Mouse (Mus musculus): ENCODE results near the gene Magi2.

- no peak for TF ChIP-seq POLR2A (IDR thresholded peaks at IDR 0.05; ENCODE audit: insufficient read length, low read depth)
- no peak for TF ChIP-seq CEBPB (IDR thresholded peaks at IDR 0.05; ENCODE audit: insufficient read depth, poor library complexity, severe bottlenecking)
- TF ChIP-seq MAX (IDR thresholded peaks at IDR 0.05; ENCODE audit: low read depth): no peak
- no peak for TF ChIP-seq MYOG (IDR thresholded peaks at IDR 0.05; ENCODE audit: control insufficient read depth in 1 of 3, insufficient read depth in 1 of 3, insufficient read length in 2 of 3, low read depth in 2 of 3)
- no peak for TF ChIP-seq TCF12 (IDR thresholded peaks at IDR 0.05; ENCODE audit: insufficient read depth, poor library complexity, severe bottlenecking)
- TF ChIP-seq MYOD1 (IDR thresholded peaks at IDR 0.05; ENCODE audit: control insufficient read depth in 1 of 3, insufficient read length in 2 of 3, low read depth in 2 of 3): no peak
- TF ChIP-seq USF1 (IDR thresholded peaks at IDR 0.05; ENCODE audit: low read depth): no peak
- no peak for TF ChIP-seq POLR2AphosphoS2 (IDR thresholded peaks at IDR 0.05; ENCODE audit: insufficient read length, low read depth)
- no peak for TF ChIP-seq E2F4 (IDR thresholded peaks at IDR 0.05; ENCODE audit: insufficient read depth)
- no peak for TF ChIP-seq TCF3 (IDR thresholded peaks at IDR 0.05; ENCODE audit: insufficient read length, low read depth)
- no peak for TF ChIP-seq REST (IDR thresholded peaks at IDR 0.05; ENCODE audit: insufficient read depth, insufficient read length)
Measured at GRCm38 (mm10) chr5:20646947-20647346, 1420.1 kb downstream of the Magi2 start.

All from myocyte (in vitro differentiated cells).